Mouse (Mus musculus) neutrophil, adult 5-6 weeks (primary cell): ENCODE results near the gene Rassf3. TPM values are rescaled to one million over a fixed set of nuclear protein-coding genes. Genes with fewer than 3 reads are reported as not detected.

ENCODE experiments used
- ATAC-seq: fragments of 151-379, 151-347 bp; 2 replicates; pipeline ENCODE4 v1.8.0; 2017; ENCODE audit warnings: mild to moderate bottlenecking, moderate TSS enrichment; ENCODE audit not compliant: insufficient number of reproducible peaks, poor library complexity, low FRiP score, severe bottlenecking; ENCODE audit errors: extremely low read depth
- total RNA-seq: library from RNA; stranded (forward); fragments of 200-1000 nt; gene quantifications from 2 replicates; pipeline ENCODE4 v1.2.3, GENCODE M21; 2017

The Rassf3 gene
- total RNA-seq, 1 experiment from 2014 or later = 189 TPM

DNA sequence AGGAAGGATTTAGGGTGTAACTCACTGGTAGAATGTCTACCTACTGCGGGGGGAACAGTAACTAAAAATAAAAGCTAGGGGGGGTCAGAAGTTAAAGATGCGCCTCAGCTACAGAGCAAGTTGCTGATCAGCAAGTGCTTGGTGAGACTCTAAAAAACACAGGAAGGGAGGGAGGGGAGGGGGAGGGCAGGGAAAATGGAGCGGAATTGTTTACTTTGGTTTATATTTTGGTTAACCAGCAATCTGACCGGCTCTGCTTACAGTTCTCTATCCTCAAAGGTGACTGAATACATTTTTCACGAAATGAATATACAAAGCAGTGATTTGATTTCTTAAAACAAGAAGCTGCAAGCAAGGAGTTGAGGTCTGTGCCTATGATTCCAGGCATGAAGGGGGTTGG, 7.2 kb downstream of the Rassf3 start:
- ATAC-seq = no peak

DNA sequence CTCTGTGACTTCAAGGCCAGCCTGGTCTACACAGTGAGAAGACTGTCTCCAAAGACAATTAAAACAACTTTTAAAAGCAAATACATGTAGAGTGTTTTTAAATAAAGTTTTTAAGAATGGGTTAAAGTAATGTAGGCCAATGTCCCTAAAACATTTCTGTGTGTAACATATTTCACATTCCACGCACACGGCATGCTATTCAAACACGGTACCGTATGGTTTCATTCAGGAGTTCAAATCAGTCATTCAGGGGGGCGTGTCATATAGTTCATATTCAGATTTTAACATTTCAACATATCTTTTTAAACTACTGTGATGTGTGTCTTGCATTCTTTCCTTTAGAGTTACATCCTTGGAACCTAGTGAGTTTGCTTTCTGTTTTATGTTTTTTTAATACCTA, 7.9 kb downstream of the Rassf3 start:
- no peak for ATAC-seq

DNA sequence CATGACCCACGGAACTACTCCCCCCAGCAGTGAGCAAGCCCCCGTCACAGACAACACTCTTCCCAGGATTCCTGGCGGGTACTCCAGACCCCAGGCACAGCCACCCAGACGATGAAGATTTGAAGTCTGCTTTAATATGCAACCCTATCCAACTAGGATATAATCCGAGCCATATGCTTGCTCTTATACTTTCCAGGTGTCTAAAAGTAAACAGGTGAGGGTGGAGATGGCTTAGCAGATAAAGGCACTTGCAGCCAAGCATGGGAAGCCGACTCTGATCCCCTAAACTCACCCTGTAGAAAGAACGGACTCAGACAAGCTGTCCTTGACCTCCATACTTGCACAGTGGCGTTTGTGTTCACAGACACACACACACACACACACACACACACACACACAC, 8.4 kb downstream of the Rassf3 start:
- ATAC-seq = no peak

DNA sequence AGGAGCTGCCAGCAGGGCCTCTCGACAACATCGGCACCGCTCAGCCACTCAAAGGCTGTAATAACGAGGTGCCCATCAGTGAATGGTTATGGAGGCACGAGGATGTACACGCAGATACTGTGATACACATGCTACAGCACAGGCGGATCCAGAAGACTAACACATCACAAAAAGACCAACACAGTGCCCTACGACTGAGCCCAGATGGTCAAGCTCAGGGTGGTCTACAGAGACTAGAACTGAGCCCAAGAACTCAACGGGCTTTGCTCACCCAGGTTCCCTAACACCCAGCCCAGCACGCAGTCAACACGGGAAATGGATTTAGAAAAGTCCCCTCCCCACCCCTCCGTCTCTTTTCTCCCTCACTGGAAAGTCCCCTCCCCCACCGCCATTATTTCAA, 9.1 kb downstream of the Rassf3 start:
- no peak for ATAC-seq

DNA sequence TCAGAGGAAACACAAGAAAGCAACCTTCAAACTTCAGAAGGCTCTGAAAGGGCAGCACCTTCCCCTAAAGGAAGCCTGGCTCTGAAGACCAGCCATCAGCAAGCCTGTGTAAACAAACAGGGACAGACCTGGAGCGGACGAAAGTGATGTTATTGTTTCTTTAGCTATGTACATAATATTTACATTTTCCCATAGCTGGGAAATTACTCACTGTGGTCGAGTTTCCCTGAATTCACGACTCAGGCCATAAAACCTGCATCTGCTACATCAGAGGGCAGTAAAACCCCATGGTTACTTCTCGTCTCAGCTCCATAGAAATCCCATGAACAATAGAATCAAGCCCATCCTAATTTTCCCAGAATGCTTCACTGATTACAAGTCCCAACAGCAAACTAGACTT, 11.1 kb downstream of the Rassf3 start:
- ATAC-seq = no peak

DNA sequence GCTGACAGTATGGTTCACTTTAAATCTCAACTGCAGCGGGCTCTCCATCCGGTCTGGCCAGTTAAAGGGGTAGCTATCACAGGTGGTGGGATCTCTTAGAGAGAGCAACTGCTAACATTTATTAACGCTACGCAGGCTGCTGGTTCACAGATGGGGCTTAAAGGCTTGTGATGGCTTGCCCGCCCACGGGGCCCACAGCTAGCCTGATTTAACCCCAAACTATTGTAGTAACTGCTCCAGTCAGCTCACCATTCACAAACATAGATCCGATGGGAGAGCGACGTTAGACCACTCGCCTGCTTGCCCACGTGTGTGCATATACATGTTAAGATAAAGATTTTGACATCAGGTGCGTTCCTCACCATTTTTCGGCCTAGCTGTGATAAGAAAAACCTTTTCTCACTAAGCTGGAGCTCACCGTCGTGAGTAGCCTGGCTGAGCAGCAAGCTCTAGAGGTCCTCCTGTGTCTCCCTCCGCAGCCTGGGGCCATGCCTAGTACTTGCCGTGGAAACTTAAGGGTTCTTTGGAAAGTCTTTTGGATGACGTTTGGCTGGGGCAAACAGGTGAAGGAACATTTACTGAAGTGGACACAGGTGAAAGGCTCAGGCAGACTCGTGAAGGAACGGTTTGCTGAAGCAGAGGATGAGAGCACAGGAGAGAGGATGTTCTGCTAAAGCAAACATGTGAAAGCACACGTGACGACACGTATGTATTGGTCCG, 13.8 kb downstream of the Rassf3 start:
- no peak for ATAC-seq

DNA sequence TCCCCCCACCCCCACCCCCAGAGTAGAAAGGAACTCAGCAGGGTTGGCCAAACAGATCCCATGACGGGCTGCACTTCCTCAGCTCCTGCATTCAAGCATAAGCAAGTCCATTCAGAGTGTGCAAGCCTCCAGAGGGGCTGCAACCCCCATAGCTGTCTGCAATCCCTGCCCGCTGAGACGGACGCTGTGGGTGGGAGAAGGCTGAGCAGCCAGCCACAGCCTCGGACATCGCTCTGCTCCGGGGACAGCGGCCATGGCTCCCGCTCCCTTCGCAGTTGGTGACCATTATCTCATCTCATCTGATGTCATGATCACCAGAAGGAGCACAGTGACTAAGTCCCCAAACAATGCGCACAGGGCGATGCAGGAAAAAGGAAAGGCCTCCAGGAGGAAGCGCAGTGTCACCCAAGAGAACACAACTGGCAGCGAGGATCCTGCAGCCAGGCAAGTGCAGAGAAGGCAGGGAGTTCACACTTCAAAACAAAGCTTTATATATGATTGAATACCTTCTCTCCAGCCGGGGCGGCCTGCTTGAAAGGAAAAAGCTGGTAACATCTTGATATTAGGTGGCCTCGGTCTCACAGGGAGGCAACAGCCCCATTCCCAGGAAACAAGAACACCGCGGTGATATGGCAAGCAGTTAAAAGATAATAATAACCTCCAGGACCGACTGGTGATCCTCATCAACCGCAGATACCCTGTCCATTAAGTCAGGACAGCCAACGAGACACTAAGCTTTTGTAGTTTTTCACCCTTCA, 14.6 kb downstream of the Rassf3 start:
- ATAC-seq = no peak

DNA sequence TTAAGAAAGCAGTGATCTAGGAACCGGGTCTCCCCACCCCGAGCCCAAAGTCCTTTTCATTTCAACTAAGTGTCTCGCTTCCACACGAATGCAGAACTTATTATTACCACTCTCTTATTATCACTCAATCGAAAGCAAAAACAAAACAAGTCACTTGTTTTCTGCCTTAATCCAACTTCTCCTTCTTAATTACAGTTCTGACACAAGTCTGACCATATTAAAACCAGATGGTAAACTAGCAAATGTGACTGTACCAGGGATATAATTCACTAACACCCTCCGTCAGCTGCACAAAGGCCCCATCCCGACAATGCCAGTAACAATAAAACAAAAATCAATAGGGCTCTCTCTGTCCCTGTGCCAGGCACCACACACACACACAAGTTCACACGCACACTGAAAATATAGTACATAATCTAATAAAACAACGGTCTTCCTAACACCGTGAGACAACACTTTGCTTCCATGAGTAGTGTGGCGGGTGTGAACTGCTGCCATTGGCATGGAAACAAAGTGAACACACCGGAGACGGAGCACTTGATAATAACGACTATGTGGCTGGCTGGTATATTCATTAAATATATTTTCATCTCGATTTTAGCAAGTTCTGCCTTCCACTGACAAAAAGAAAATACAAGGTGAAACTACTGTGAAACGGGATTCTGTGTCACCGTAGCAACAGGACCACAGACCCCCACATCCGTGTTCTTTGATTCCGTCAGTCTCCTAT, 16.9 kb downstream of the Rassf3 start:
- ATAC-seq = no peak

DNA sequence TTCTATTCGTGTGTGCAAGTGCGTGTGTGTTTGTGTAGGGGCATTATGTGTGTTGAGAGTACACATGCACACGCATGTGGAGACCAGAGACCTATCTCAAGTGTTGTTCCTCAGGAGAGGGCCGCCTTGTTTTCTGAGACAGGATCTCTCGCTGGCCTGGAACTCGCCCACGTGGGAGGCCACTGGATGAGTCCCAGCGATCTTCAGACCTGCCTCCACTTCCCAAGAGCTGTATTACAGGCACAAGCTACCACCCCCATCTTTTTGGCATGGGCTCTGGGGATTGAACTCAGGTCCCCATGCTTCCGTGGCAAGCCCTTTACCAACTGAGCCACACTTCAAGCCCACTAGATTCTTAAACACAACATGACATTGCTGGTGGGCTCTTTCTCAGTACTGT, 17.7 kb downstream of the Rassf3 start:
- ATAC-seq = no peak

DNA sequence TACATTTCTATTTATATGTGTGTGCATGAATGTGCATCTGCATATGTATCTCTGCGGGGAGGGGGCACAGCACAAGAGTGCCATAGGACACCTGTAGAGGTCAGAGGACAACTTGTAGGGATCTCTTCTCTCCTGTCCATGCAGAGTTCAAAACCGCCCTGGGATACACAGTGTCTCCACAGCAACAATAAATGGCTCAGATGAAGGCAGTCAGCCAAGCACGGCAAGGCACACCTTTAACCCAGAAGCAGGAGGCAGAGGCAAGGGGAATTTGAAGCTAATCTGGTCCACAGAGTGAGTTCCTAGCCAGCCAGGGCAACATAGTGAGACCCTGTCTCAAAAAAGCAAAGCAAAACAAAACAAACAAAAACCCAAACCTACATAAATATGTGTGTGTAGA, 18.8 kb downstream of the Rassf3 start:
- ATAC-seq = no peak

DNA sequence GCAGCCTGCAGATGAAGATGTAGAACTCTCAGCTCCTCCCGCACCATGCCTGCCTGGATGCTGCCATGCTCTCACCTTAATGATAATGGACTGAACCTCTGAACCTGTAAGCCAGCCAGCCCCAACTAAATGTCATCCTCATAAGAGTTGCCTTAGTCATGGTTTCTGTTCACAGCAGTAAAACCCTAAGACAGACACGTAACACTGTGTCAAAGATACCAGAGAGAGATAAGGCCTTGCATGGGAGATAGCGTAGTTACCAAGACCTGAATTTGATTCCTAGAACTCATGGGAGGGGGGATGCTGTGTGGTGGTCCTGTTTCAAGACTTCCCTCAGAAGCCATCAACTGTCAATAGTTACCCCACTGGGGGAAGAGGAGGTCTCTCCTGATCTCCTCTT, 20.6 kb downstream of the Rassf3 start:
- ATAC-seq = no peak

DNA sequence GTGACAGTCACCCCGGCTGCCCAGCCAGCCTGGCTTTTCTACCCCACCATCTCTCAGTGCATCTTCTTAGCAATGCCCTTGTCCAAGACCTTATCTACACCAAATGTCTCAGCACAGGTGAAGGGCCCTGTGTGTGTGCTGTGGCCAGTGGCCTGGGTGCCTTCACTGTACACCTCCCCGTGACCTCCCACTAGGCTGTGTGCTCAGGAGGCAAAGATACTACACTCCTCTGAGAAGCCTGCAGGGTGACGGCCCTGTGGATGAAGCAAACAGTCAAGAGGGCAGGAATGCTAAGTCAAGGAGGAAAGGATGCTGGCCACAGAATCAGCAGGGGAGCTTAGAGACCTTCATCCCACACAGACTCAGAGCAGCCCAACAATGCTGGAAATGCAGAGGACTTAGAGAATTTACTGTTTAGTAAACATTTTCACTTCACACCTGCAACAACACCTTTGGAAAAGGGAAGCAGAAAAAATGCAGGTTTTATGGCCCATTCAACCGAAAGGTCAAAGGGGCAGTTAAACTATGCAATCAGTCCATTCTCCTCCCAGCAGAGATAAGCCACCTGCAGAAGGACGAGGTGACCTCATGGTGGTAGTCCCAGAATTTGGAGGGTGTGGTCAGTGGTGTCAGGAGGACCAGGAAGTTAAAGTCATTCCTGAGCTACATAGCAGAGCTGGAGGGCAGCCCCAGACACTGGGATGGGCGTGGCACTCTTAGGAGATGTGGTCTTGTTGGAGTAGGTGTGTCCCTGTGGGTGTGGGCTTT, 21.3 kb downstream of the Rassf3 start:
- no peak for ATAC-seq

DNA sequence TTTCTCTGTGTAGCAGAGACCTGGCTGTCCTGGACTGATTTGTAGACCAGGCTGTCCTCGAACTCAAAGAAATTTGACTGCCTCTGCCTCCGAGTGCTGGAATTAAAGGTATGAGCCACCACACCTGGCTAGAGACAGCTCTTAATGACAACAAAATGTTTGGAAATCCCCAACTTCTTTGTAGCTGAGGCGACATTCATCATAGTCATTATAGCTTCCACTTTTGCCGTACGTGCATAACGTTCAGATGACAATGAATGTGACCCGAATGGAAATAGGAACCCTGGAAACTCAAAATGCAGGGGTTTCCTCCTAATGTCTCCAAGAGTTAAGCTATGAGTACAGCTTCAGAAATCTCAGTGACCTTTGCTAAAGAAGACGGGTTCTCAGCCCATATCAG, 22.1 kb downstream of the Rassf3 start:
- no peak for ATAC-seq

DNA sequence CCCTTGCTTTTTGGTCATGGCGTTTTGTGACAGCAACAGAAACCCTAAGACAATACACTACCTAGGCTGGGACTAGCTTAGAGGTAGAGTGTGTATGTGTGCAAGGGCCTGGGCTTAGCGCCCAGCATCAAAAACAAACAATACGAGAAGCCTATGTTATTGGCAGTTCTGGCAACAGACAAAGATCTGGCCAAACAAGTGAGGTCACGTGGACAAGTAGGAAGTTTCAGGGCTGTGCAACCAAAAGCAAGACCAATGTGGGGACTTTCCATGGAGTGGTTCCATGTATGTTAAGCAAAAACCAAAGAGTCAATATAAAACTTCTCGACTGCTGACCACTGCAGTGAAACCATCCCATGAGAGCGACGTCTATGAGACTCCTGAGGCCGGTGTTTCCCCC, 30.3 kb downstream of the Rassf3 start:
- ATAC-seq = no peak

DNA sequence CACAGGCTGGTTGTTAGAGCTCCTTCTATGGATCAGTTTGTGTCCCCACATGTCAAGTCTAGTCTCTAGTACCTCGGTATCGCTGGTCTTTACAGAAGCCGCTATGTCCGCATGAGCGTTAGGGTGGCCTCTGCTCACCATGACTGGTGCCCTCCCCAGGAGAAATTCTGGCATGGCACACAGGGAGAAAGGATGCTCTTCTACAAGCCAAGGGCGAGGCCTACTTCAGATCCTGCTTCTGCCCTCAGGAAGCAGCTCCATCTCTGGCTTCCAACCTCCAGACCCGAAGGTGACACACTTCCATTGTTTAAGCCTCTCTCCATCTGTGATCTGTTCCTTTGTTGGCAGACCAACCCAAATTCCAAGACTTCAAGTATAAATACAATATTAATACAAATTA, 31.9 kb downstream of the Rassf3 start:
- no peak for ATAC-seq

DNA sequence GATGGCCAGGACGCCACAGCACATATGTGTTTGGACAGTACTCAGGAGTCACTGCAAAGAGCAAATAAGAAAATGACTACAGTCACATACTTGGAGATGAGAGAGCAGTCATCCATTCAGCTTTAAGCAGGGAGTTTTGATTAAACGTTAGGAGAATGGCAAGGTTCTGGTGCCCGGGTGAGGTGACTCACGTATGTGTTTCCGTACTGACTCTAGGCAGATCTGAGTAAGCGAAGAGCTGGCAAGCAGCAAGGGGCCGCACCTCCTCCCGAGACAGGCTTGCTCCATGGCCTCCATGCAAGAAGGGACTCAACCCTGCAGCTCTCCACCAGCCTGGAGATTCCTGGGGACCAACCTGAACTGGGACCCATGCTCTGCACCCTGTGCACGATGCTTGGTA, 32.4 kb downstream of the Rassf3 start:
- ATAC-seq = no peak

DNA sequence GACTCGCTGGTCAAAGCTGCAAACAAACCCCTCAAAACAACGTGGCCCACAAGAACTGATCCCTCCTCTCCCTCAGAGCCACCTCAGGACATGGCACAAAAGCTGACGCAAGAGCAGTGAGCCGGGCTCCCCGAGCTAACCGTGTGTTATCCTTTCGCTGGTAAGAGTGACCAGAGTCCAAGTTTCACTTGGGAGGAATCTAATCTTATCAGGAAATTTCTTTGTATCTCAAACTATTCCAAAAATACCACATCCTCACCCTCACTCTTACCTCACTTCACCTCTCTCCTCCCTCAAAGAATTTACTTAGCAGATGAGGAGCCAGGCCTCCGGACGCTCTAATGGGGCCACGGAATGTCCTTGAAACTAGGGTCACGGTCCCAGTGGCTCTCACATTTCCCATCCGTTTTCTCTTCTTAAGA, 36.8 kb downstream of the Rassf3 start:
- no peak for ATAC-seq

DNA sequence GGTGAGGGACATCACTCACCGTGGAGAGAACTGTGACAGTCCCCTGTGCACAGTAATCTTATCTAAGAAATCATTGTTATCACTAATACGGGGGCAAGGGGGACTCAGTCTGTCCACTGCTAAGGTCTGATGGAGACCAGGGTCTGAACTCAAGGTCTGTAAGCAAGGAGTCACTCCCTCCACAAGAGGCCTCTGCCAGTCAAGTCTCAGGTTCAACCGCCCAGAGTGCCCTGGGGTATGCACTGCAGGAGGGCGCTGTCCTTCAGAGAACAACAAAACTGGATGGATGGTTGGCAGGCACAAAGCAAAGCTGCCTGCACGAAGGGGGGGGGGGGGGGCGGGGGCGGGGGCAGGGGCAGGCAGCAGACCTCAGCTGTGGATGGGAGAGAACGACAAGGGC, 38.0 kb downstream of the Rassf3 start:
- ATAC-seq = no peak

DNA sequence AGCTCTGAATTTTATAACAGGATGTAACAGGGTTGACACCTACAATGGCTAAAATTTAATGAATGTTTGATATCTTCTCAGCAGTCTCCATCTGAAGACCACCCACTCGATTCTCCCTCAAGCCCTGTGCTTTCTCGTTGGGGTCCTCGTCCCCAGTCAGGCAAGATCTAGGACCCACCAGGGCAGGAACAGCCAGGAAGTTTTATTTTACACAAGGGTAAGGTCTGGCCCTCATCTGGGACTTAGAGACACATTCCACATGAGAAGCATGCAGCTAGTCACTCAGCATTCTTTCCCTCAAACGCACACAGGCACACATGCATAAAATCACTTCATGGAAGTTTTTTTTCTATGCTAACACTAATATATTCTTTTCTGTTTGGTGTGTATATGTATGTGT, 39.5 kb downstream of the Rassf3 start:
- ATAC-seq = no peak
